21 mouse cellular contexts compared by ENCODE assay signal in genomic region chr14:20615075-20615474, GRCm38 (mm10). TPM values are rescaled to one million over a fixed set of nuclear protein-coding genes. Genes with fewer than 3 reads are reported as not detected.
DNase-seq lines count a peak whose midpoint lies in the region; ATAC-seq and TF ChIP-seq lines count a peak whose summit lies in the region.
"Had no signal": no experiment of that assay in that cellular context is flagged by ENCODE, and none has a peak within 500 bp of the region (broad histone marks: within the 10 kb centered on the region; RNA-seq: fewer than 3 reads in every experiment).

No protein-coding gene starts in this region.

- no peak overlapping the region for H3K4me2 ChIP-seq in liver, embryonic 12.5 days
- H3K4me2 ChIP-seq in liver, embryonic 14.5 days (ENCODE audit: low read depth), result no peak overlapping the region
- no peak overlapping the region for H3K4me2 ChIP-seq in forebrain, embryonic 14.5 days (ENCODE audit: low read length)
- H3K4me2 ChIP-seq: embryonic facial prominence, embryonic 12.5 days; forebrain, embryonic 13.5 days had no signal

- no peaks in the 10 kb centered on the region for H3K27me3 ChIP-seq in liver, embryonic 12.5 days (replicated peaks)
- no peaks in the 10 kb centered on the region for H3K27me3 ChIP-seq in liver, embryonic 14.5 days (ENCODE audit: control insufficient read depth, insufficient read depth, low read length)
- no peaks in the 10 kb centered on the region for H3K27me3 ChIP-seq in forebrain, embryonic 14.5 days (replicated peaks; ENCODE audit: control insufficient read depth, insufficient read depth, low read length)
- H3K27me3 ChIP-seq: embryonic facial prominence, embryonic 12.5 days; forebrain, embryonic 13.5 days had no signal

- H3K4me1 ChIP-seq in liver, embryonic 12.5 days, result peaks cover 44% of the 10 kb centered on the region
- peaks cover 8 to 28% of the 10 kb centered on the region in 2 experiments for H3K4me1 ChIP-seq in liver, embryonic 14.5 days (replicated peaks; ENCODE audit: control insufficient read depth in 2 of 2, insufficient read depth in 2 of 2, low read length in 1 of 2)
- H3K4me1 ChIP-seq in forebrain, embryonic 14.5 days (ENCODE audit: control insufficient read depth, insufficient read depth, low read length), result 0 out of 2 replicates have a peak, but pooled peaks cover 5% of the 10 kb centered on the region
- H3K4me1 ChIP-seq: embryonic facial prominence, embryonic 10.5 days; embryonic facial prominence, embryonic 12.5 days had no signal

- no peak for TF ChIP-seq CTCF in left cerebral cortex, adult 2 months (IDR thresholded peaks at IDR 0.05)
- no peak for TF ChIP-seq CTCF in liver, embryonic 14.5 days (IDR thresholded peaks at IDR 0.05; ENCODE audit: low read depth)

- H3K36me3 ChIP-seq in liver, embryonic 12.5 days, result no peaks in the 10 kb centered on the region
- no peaks in the 10 kb centered on the region for H3K36me3 ChIP-seq in liver, embryonic 14.5 days (replicated peaks; ENCODE audit: control insufficient read depth, insufficient read depth, low read depth)
- H3K36me3 ChIP-seq in forebrain, embryonic 14.5 days (ENCODE audit: control insufficient read depth, insufficient read depth, low read length), result no peaks in the 10 kb centered on the region
- H3K36me3 ChIP-seq: embryonic facial prominence, embryonic 12.5 days had no signal

- no peak overlapping the region for H3K4me3 ChIP-seq in left cerebral cortex, adult 2 months
- H3K4me3 ChIP-seq in liver, embryonic 12.5 days, result no peak overlapping the region
- no peak overlapping the region for H3K4me3 ChIP-seq in liver, embryonic 14.5 days (ENCODE audit: insufficient read depth in 1 of 2, low read depth in 2 of 2, low read length in 2 of 2)
- H3K4me3 ChIP-seq in forebrain, embryonic 14.5 days (ENCODE audit: low read depth, low read length), result no peak overlapping the region
- H3K4me3 ChIP-seq: embryonic facial prominence, embryonic 10.5 days; embryonic facial prominence, embryonic 12.5 days; forebrain, embryonic 13.5 days had no signal

- DNase-seq in left cerebral cortex, adult 2 months (ENCODE audit: extremely low spot score in 1 of 2, low spot score in 2 of 2), result no peak
- DNase-seq in left cerebral cortex, adult 9 months (ENCODE audit: low spot score in 2 of 2), result no peak
- DNase-seq in liver, result no peak
- no peak for DNase-seq in liver, embryonic 14.5 days (ENCODE audit: low read depth in 3 of 3, low spot score in 3 of 3)
- no peak for DNase-seq in forebrain, embryonic 14.5 days (ENCODE audit: low spot score)
- DNase-seq: adrenal gland, adult 8-10 months; adrenal gland, postnatal 14 days; adrenal gland, postnatal 36 days; cerebellum, adult 11-12 months; cerebellum, adult 2 months; cerebellum, adult 9-10 months; cerebellum, postnatal 10 days; cerebellum, postnatal 25 days had no signal

- peak; percentile 74 for ATAC-seq in liver, embryonic 12.5 days
- ATAC-seq in liver, embryonic 14.5 days (ENCODE audit: insufficient read depth), result peak; percentile 48; the same call in 1 of the 2 replicates
- ATAC-seq in forebrain, embryonic 14.5 days, result no peak
- ATAC-seq: forebrain, embryonic 13.5 days; forebrain, embryonic 16.5 days had no signal

- peak overlapping the region; percentile 9; the same call in 1 of the 2 replicates for H3K27ac ChIP-seq in left cerebral cortex, adult 2 months
- no peak overlapping the region; the same call in 1 of the 2 replicates for H3K27ac ChIP-seq in liver, embryonic 12.5 days
- H3K27ac ChIP-seq in liver, embryonic 14.5 days, result no peak overlapping the region
- no peak overlapping the region for H3K27ac ChIP-seq in forebrain, embryonic 14.5 days (ENCODE audit: low read depth, low read length)
- H3K27ac ChIP-seq: embryonic facial prominence, embryonic 10.5 days; embryonic facial prominence, embryonic 12.5 days; forebrain, embryonic 13.5 days had no signal

- H3K9ac ChIP-seq in liver, embryonic 12.5 days, result no peak overlapping the region
- no peak overlapping the region for H3K9ac ChIP-seq in liver, embryonic 14.5 days (replicated peaks)
- no peak overlapping the region for H3K9ac ChIP-seq in forebrain, embryonic 14.5 days (ENCODE audit: low read length)
- H3K9ac ChIP-seq: embryonic facial prominence, embryonic 12.5 days; forebrain, embryonic 13.5 days had no signal

- WGBS in liver, embryonic 12.5 days (ENCODE audit: insufficient replicate concordance), result 99% methylated on average over 2 of the region's 2 CpGs
- 92% methylated on average over 2 of the region's 2 CpGs for WGBS in liver, embryonic 14.5 days (ENCODE audit: insufficient replicate concordance)
- WGBS in forebrain, embryonic 14.5 days, result 99% methylated on average over 2 of the region's 2 CpGs

- TF ChIP-seq EP300 in liver, embryonic 14.5 days (IDR thresholded peaks at IDR 0.05; ENCODE audit: low read depth), result no peak

- no peaks in the 10 kb centered on the region for H3K9me3 ChIP-seq in liver, embryonic 12.5 days (replicated peaks)
- no peaks in the 10 kb centered on the region for H3K9me3 ChIP-seq in liver, embryonic 14.5 days (ENCODE audit: control insufficient read depth, low read length)
- H3K9me3 ChIP-seq in forebrain, embryonic 14.5 days (replicated peaks; ENCODE audit: control insufficient read depth, low read length), result no peaks in the 10 kb centered on the region
- H3K9me3 ChIP-seq: embryonic facial prominence, embryonic 10.5 days; embryonic facial prominence, embryonic 12.5 days; forebrain, embryonic 13.5 days had no signal

- intact Hi-C loops in left cerebral cortex, adult 2 months (cut with DNase I), result no loop called here

RNA-seq across cellular contexts. Expression of gene Usp54, which starts 25.8 kb away (rescaled TPM):
- total RNA-seq in left cerebral cortex, adult 2 months (2021), result 10 to 100 TPM; 42.2 to 48.8 TPM
- 2.2 and 2.3 TPM in 2 replicates for polyA plus RNA-seq in liver, embryonic 12.5 days (2016; fragmentation: Nextera tagmentation; extraction: Ambion mirVana)
- 1.2 and 1.3 TPM in 2 replicates for polyA plus RNA-seq in liver, embryonic 14.5 days (2012; rRNA removed)
- 1.1 and 1.2 TPM in 2 replicates for polyA plus RNA-seq in liver, embryonic 14.5 days (2014; fragmentation: Nextera tagmentation; extraction: Ambion mirVana)
- polyA plus RNA-seq in forebrain, embryonic 14.5 days (2014; fragmentation: Nextera tagmentation; extraction: Ambion mirVana), result 8.6 and 11.9 TPM in 2 replicates

RNA-seq across cellular contexts. Expression of gene Myoz1, which starts 41.3 kb away (rescaled TPM):
- not detected for total RNA-seq in left cerebral cortex, adult 2 months (2021)
- polyA plus RNA-seq in liver, embryonic 12.5 days (2016; fragmentation: Nextera tagmentation; extraction: Ambion mirVana), result 0.38 TPM in 1 of 2 replicates, not detected in the other
- 0.04 and 0.10 TPM in 2 replicates for polyA plus RNA-seq in liver, embryonic 14.5 days (2012; rRNA removed)
- 0.14 TPM in 1 of 2 replicates, not detected in the other for polyA plus RNA-seq in liver, embryonic 14.5 days (2014; fragmentation: Nextera tagmentation; extraction: Ambion mirVana)
- polyA plus RNA-seq in forebrain, embryonic 14.5 days (2014; fragmentation: Nextera tagmentation; extraction: Ambion mirVana), result 0.22 TPM in 1 of 2 replicates, not detected in the other
- total RNA-seq: adrenal gland, postnatal 14 days; adrenal gland, postnatal 36 days; ES-E14 had no signal
- polyA plus RNA-seq: cerebellum, adult 2 months; cortical plate, adult 2 months; forebrain, embryonic 11.5 days; forebrain, embryonic 13.5 days; forebrain, embryonic 16.5 days had no signal

RNA-seq across cellular contexts. Expression of gene Synpo2l, which starts 53.1 kb away (rescaled TPM):
- total RNA-seq in left cerebral cortex, adult 2 months (2021), result under 1 TPM; 0.21 to 0.23 TPM
- polyA plus RNA-seq in liver, embryonic 12.5 days (2016; fragmentation: Nextera tagmentation; extraction: Ambion mirVana), result 0.25 and 0.54 TPM in 2 replicates
- 0.02 TPM in 2 replicates for polyA plus RNA-seq in liver, embryonic 14.5 days (2012; rRNA removed)
- polyA plus RNA-seq in liver, embryonic 14.5 days (2014; fragmentation: Nextera tagmentation; extraction: Ambion mirVana), result 0.09 TPM in 1 of 2 replicates, not detected in the other
- 0.05 and 0.09 TPM in 2 replicates for polyA plus RNA-seq in forebrain, embryonic 14.5 days (2014; fragmentation: Nextera tagmentation; extraction: Ambion mirVana)

RNA-seq across cellular contexts. Expression of gene Sec24c, which starts 59.0 kb away (rescaled TPM):
- total RNA-seq in left cerebral cortex, adult 2 months (2021), result 100 to 1,000 TPM; 113 to 115 TPM
- polyA plus RNA-seq in liver, embryonic 12.5 days (2016; fragmentation: Nextera tagmentation; extraction: Ambion mirVana), result 51.9 and 54.6 TPM in 2 replicates
- 36.4 and 37.1 TPM in 2 replicates for polyA plus RNA-seq in liver, embryonic 14.5 days (2012; rRNA removed)
- polyA plus RNA-seq in liver, embryonic 14.5 days (2014; fragmentation: Nextera tagmentation; extraction: Ambion mirVana), result 28.4 and 33.8 TPM in 2 replicates
- polyA plus RNA-seq in forebrain, embryonic 14.5 days (2014; fragmentation: Nextera tagmentation; extraction: Ambion mirVana), result 64.9 and 75.4 TPM in 2 replicates
